Mouse (Mus musculus): ENCODE results near the gene Onecut1. TPM values are rescaled to one million over a fixed set of nuclear protein-coding genes. Genes with fewer than 3 reads are reported as not detected.

The Onecut1 gene
- polyA plus RNA-seq, 1 experiment from 2014 or later, result 0.51 TPM

Other genes with a start within 250 kb of the Onecut1 start
- gene Fam214a, start 91.0 kb downstream of the Onecut1 start, polyA plus RNA-seq (2014; fragmentation: Nextera tagmentation; extraction: Ambion mirVana), result 14.2 and 15.0 TPM in 2 replicates
- 299 and 311 TPM in 2 replicates for gene Arpp19, start 175.7 kb downstream of the Onecut1 start, polyA plus RNA-seq (2014; fragmentation: Nextera tagmentation; extraction: Ambion mirVana)
- 21.3 and 23.3 TPM in 2 replicates for gene Myo5a, start 209.1 kb downstream of the Onecut1 start, polyA plus RNA-seq (2014; fragmentation: Nextera tagmentation; extraction: Ambion mirVana)